Mouse (Mus musculus) MEL (cell line): ENCODE results near the gene Syt2. TPM values are rescaled to one million over a fixed set of nuclear protein-coding genes. Genes with fewer than 3 reads are reported as not detected.
A peak's percentile ranks its signal among the peaks of the same experiment; 100 is the strongest.

Experiments
- DNase-seq: peaks from one replicate; pipeline ENCODE4 v3.0.0; 2011; ENCODE audit warnings: low read depth, low spot score
- H3K27ac ChIP-seq: 2 replicates; pipeline ENCODE4 v1.5.1; 2012; ENCODE audit warnings: low read depth, mild to moderate bottlenecking, control low read depth, low read length, moderate library complexity; ENCODE audit not compliant: control insufficient read depth
- H3K27me3 ChIP-seq, 2 experiments: fragments of 150-350 bp in 1 of 2; sonication (generic) in 1 of 2; 2 replicates each; pipeline ENCODE4 v1.6.1; 2012; ENCODE audit warnings: low read length in 2 of 2, mild to moderate bottlenecking in 2 of 2, improper control_type of control experiment in 1 of 2, moderate library complexity in 1 of 2; ENCODE audit not compliant: insufficient read depth in 2 of 2, control insufficient read depth in 1 of 2
- H3K36me3 ChIP-seq, 2 experiments: 2 replicates each; pipeline ENCODE4 v1.6.1; 2012 to 2014; ENCODE audit warnings: low read length in 2 of 2, improper control_type of control experiment in 1 of 2, inconsistent platforms in 1 of 2, mild to moderate bottlenecking in 1 of 2; ENCODE audit not compliant: insufficient read depth in 2 of 2, control insufficient read depth in 1 of 2
- H3K4me1 ChIP-seq, 2 experiments: fragments of 150-350 bp in 1 of 2; sonication (generic) in 1 of 2; 2 replicates each; pipeline ENCODE4 v1.6.1; 2012; ENCODE audit warnings: low read length in 2 of 2, improper control_type of control experiment in 1 of 2, mild to moderate bottlenecking in 1 of 2; ENCODE audit not compliant: insufficient read depth in 2 of 2, control insufficient read depth in 1 of 2
- H3K4me3 ChIP-seq, 2 experiments: fragments of 150-350 bp in 1 of 2; sonication (generic) in 1 of 2; 2 replicates each; pipeline ENCODE4 v1.5.1; 2012; ENCODE audit warnings: low read depth in 2 of 2, low read length in 2 of 2, mild to moderate bottlenecking in 2 of 2, moderate library complexity in 2 of 2, control low read depth in 1 of 2, improper control_type of control experiment in 1 of 2; ENCODE audit not compliant: control insufficient read depth in 1 of 2, insufficient read depth in 1 of 2
- H3K79me2 ChIP-seq: 2 replicates; pipeline ENCODE4 v1.6.1; 2012; ENCODE audit warnings: mild to moderate bottlenecking, low read length, moderate library complexity; ENCODE audit not compliant: control insufficient read depth, poor library complexity, insufficient read depth
- H3K9ac ChIP-seq: 2 replicates; pipeline ENCODE4 v1.6.1; 2012; ENCODE audit warnings: low read depth, mild to moderate bottlenecking, control low read depth, low read length, moderate library complexity; ENCODE audit not compliant: control insufficient read depth, poor library complexity, severe bottlenecking
- H3K9me3 ChIP-seq: fragments of 150-350 bp; sonication (generic); replicated peaks from 2 replicates; pipeline ENCODE4 v1.6.1; 2012; ENCODE audit warnings: mild to moderate bottlenecking, low read length, improper control_type of control experiment, moderate library complexity; ENCODE audit not compliant: insufficient read depth
- BHLHE40 ChIP-seq: IDR thresholded peaks from 2 replicates; pipeline ENCODE4 v1.6.1; 2012; ENCODE audit warnings: low read depth, mild to moderate bottlenecking, inconsistent platforms, low read length, improper control_type of control experiment, borderline replicate concordance
- CHD1 ChIP-seq: IDR thresholded peaks from 2 replicates; pipeline ENCODE4 v1.6.1; 2012; ENCODE audit warnings: low read depth, mild to moderate bottlenecking, inconsistent platforms, low read length, improper control_type of control experiment
- ELF1 ChIP-seq: IDR thresholded peaks from 2 replicates; pipeline ENCODE4 v1.6.1; 2014; ENCODE audit warnings: low read depth, mild to moderate bottlenecking, inconsistent platforms, low read length, improper control_type of control experiment, moderate library complexity
- EP300 ChIP-seq, 2 experiments: IDR thresholded peaks; 2 replicates each; pipeline ENCODE4 v1.6.1; 2011; ENCODE audit warnings: improper control_type of control experiment in 2 of 2, low read length in 2 of 2, low read depth in 1 of 2, mild to moderate bottlenecking in 1 of 2
- ETS1 ChIP-seq: IDR thresholded peaks from 2 replicates; pipeline ENCODE4 v1.6.1; 2012; ENCODE audit warnings: low read depth, mild to moderate bottlenecking, inconsistent platforms, low read length, improper control_type of control experiment, moderate library complexity
- GATA1 ChIP-seq: IDR thresholded peaks from 2 replicates; pipeline ENCODE4 v1.6.1; 2011; ENCODE audit warnings: low read depth, low read length, improper control_type of control experiment
- JUND ChIP-seq: IDR thresholded peaks from 2 replicates; pipeline ENCODE4 v1.6.1; 2011; ENCODE audit warnings: low read depth, mild to moderate bottlenecking, improper control_type of control experiment, low read length
- MAFK ChIP-seq: IDR thresholded peaks from 2 replicates; pipeline ENCODE4 v1.6.1; 2011; ENCODE audit warnings: low read depth, mild to moderate bottlenecking, low read length, improper control_type of control experiment, borderline replicate concordance
- MAX ChIP-seq: IDR thresholded peaks from 2 replicates; pipeline ENCODE4 v1.6.1; 2011; ENCODE audit warnings: low read length, improper control_type of control experiment
- MAZ ChIP-seq: IDR thresholded peaks from 2 replicates; pipeline ENCODE4 v1.6.1; 2012; ENCODE audit warnings: low read depth, mild to moderate bottlenecking, inconsistent platforms, low read length, improper control_type of control experiment
- MYB ChIP-seq: IDR thresholded peaks from 2 replicates; pipeline ENCODE4 v1.6.1; 2011; ENCODE audit warnings: mild to moderate bottlenecking, low read depth, low read length, improper control_type of control experiment
- MYC ChIP-seq: IDR thresholded peaks from 2 replicates; pipeline ENCODE4 v1.6.1; 2011; ENCODE audit warnings: low read depth, mild to moderate bottlenecking, low read length, improper control_type of control experiment, moderate library complexity
- NRF1 ChIP-seq: IDR thresholded peaks from 2 replicates; pipeline ENCODE4 v1.6.1; 2014; ENCODE audit warnings: low read depth, mild to moderate bottlenecking, inconsistent platforms, low read length, improper control_type of control experiment, moderate library complexity; ENCODE audit not compliant: poor library complexity, insufficient read depth, severe bottlenecking
- POLR2AphosphoS2 ChIP-seq: IDR thresholded peaks from 2 replicates; pipeline ENCODE4 v1.6.1; 2011; ENCODE audit warnings: low read length, improper control_type of control experiment
- RAD21 ChIP-seq: IDR thresholded peaks from 2 replicates; pipeline ENCODE4 v1.6.1; 2011; ENCODE audit warnings: mild to moderate bottlenecking, low read depth, low read length, improper control_type of control experiment
- RCOR1 ChIP-seq: IDR thresholded peaks from 2 replicates; pipeline ENCODE4 v1.6.1; 2012; ENCODE audit warnings: low read depth, mild to moderate bottlenecking, inconsistent platforms, low read length, improper control_type of control experiment
- SMC3 ChIP-seq: IDR thresholded peaks from 2 replicates; pipeline ENCODE4 v1.6.1; 2011; ENCODE audit warnings: low read depth, low read length, improper control_type of control experiment
- TAL1 ChIP-seq: IDR thresholded peaks from 2 replicates; pipeline ENCODE4 v1.6.1; 2012; ENCODE audit warnings: mild to moderate bottlenecking, inconsistent platforms, low read length, moderate library complexity, mixed read lengths
- TCF12 ChIP-seq: IDR thresholded peaks from 2 replicates; pipeline ENCODE4 v1.6.1; 2014; ENCODE audit warnings: low read depth, mild to moderate bottlenecking, inconsistent platforms, low read length, improper control_type of control experiment, moderate library complexity
- USF1 ChIP-seq: IDR thresholded peaks from 2 replicates; pipeline ENCODE4 v1.6.1; 2014; ENCODE audit warnings: low read depth, mild to moderate bottlenecking, inconsistent platforms, low read length, improper control_type of control experiment, moderate library complexity
- USF2 ChIP-seq, 2 experiments: IDR thresholded peaks; 2 replicates each; pipeline ENCODE4 v1.6.1; 2011 to 2012; ENCODE audit warnings: improper control_type of control experiment in 2 of 2, low read length in 2 of 2, borderline replicate concordance in 1 of 2, inconsistent platforms in 1 of 2, low read depth in 1 of 2, mild to moderate bottlenecking in 1 of 2; ENCODE audit not compliant: insufficient read depth in 1 of 2
- ZC3H11A ChIP-seq: IDR thresholded peaks from 2 replicates; pipeline ENCODE4 v1.6.1; 2012; ENCODE audit warnings: low read depth, mild to moderate bottlenecking, inconsistent platforms, low read length, improper control_type of control experiment
- polyA plus RNA-seq, 2 experiments: library from polyadenylated mRNA; stranded (reverse) in 1 of 2; unstranded in 1 of 2; fragments of >175 nt in 1 of 2; fragments of >200 nt in 1 of 2; gene quantifications; 2 replicates each; pipeline versions ENCODE4 v1.2.1 to v1.2.4; 2012; ENCODE audit warnings: low replicate concordance in 2 of 2, low read depth in 1 of 2; ENCODE audit not compliant: insufficient read length in 2 of 2, insufficient read depth in 1 of 2, missing spikeins in 1 of 2
- total RNA-seq: library from RNA; depleted of rRNA; stranded (reverse); fragments of 300-350 nt; gene quantifications from 2 replicates; pipeline ENCODE4 v1.2.3, GENCODE M21; 2012

The Syt2 gene
- total and polyA plus RNA-seq, 3 experiments = 0.31 TPM; not detected in 2

DNA sequence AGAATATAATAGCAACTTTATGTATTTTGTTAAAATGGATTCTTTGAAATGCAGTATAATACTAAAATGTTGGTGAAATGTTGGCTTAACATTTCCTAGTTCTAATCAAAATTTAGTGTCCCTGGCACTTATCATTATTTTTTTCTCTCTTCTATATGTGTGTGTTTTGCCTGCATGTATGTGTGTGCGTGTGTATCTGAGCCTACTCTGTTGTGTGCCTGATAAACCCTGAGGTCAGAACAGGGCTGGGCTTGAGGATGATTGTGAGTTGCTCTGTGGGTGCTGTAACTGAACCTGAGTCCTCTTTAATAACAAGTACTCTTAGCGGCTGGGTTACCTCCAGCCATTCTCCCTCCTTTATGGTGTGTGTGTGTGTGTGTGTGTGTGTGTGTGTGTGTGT is 31.5 kb upstream of the Syt2 start:
- Histone ChIP-seq H3K4me3 (no peak overlapping the region), H3K9ac (no peak overlapping the region), H3K36me3 (peaks cover 2 to 60% of the 10 kb centered on the region in 2 experiments), H3K4me1 (peaks cover 2 to 3% of the 10 kb centered on the region in 2 experiments; a peak in 2 of 4 replicates), H3K27me3 (no peaks in the 10 kb centered on the region), H3K27ac (no peak overlapping the region), H3K9me3 (no peaks in the 10 kb centered on the region), H3K79me2 (no peaks in the 10 kb centered on the region)
- DNase-seq = peak; percentile 73
- TF ChIP-seq MAX (no peak), TAL1 (peak; percentile 44; the same call in 1 of the 2 replicates), TCF12 (peak; percentile 82; the same call in 1 of the 2 replicates), EP300 (IDR thresholded peaks at IDR 0.05; ENCODE audit: low read depth in 1 of 2, low read length in 2 of 2) (peak in 1 of 2 experiments; percentile 81; a peak in 3 of 4 replicates), GATA1 (peak; percentile 69), RCOR1 (peak; percentile 12; the same call in 1 of the 2 replicates), NRF1 (no peak), ETS1 (peak; percentile 42; the same call in 1 of the 2 replicates)

DNA sequence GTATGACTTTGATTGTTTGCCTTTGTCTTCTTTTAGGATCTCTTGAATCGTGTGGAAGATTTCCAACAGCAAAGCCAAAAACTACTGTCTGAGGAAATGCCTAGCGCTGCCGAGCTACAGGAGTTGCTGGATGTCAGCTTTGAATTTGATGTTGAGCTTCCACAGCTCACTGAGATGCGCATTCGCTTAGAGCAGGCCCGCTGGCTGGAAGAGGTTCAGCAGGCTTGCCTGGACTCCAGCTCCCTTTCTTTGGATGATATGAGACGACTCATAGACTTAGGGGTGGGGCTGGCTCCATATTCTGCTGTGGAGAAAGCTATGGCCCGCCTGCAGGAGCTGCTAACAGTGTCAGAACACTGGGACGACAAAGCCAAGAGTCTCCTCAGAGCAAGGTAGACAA is 28.8 kb upstream of the Syt2 start:
- Histone ChIP-seq H3K9me3 (no peaks in the 10 kb centered on the region), H3K27ac (no peak overlapping the region), H3K4me3 (no peak overlapping the region), H3K9ac (no peak overlapping the region), H3K79me2 (no peaks in the 10 kb centered on the region), H3K4me1 (peaks cover 2 to 3% of the 10 kb centered on the region in 2 experiments; a peak in 2 of 4 replicates), H3K36me3 (peaks cover 2 to 62% of the 10 kb centered on the region in 2 experiments), H3K27me3 (no peaks in the 10 kb centered on the region)
- TF ChIP-seq MAFK (no peak), RAD21 (no peak), EP300 (IDR thresholded peaks at IDR 0.05; ENCODE audit: low read depth in 1 of 2, low read length in 2 of 2) (no peak), ZC3H11A (no peak), MAZ (no peak), ETS1 (no peak), SMC3 (no peak), MYB (no peak), USF2 (IDR thresholded peaks at IDR 0.05; ENCODE audit: borderline replicate concordance in 1 of 2, insufficient read depth in 1 of 2, low read depth in 1 of 2, low read length in 2 of 2) (no peak), MAX (no peak), POLR2AphosphoS2 (no peak), JUND (no peak), GATA1 (no peak), ELF1 (no peak), USF1 (no peak), CHD1 (no peak), MYC (no peak), BHLHE40 (no peak)
- no peak for DNase-seq
